Mouse (Mus musculus) ovary, postnatal 36 days (tissue): ENCODE results near the gene Defb25.

Experiments used
- DNase-seq: peaks from one replicate; pipeline ENCODE4 v3.0.0; 2022; ENCODE audit warnings: low spot score, mixed read lengths

The Defb25 gene

DNA sequence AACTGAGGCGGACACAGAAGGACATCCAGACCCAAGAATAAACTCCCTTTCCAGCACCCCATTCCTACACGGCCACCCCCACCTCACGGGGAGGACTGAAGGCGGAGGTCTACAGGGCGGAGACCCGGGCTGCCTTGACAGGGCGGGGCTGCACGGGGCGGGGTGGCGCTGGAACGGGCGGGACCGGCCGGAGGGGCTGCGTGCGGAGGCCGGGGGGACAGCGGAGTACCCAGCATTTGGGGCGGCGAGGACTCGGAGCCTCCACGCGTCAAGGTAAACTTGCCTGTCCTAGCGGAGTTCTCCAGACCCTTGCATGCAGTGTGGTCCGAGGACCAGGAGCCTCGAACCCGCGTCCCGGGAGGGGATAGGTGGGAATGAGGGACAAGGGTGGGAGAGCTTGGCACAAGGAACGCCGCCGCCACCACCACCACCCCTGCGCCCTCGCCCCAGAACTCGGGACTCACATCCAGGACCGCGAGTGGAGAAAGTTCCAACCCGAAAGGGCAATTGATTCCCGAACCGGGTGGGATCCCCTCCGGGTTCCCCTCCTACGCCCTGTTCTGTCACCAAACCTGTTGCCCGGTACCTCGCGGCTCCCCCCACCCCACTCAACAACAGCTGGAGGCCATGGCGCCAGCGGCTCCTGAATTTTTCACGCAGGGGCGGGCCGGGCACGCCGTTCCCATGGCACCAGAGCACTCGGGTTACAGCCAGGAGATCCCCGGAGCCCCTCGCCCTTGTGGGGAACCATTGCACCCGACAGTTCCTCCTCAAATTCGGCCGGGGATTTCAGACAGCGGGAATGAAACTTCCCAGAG, 4.1 kb upstream of the Defb25 start, which contains the start of gene Rem1:
Gene Rem1, plus strand, starts transcription at position 178 of the 818 bp plus-strand sequence.
- peak; percentile 37 for DNase-seq

DNA sequence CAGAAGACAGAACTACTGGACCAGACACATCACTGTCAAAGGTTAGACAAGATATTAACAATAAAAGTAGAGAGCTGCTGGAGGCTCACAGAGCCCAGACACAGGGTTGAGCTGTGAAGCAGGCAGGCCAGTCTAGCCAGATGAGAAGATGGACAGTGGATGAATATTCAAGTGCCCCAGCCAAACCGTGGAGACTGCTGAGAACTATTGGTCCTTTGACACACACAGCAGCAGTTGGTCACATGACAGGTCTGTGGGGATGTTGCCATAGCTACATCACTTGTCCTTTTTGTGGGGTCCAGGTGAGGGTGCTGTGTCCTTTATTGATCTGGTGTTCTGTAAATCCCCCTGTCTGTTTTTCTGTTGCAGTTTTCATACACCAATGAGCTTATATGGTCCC, 2.4 kb upstream of the Defb25 start:
- no peak for DNase-seq

DNA sequence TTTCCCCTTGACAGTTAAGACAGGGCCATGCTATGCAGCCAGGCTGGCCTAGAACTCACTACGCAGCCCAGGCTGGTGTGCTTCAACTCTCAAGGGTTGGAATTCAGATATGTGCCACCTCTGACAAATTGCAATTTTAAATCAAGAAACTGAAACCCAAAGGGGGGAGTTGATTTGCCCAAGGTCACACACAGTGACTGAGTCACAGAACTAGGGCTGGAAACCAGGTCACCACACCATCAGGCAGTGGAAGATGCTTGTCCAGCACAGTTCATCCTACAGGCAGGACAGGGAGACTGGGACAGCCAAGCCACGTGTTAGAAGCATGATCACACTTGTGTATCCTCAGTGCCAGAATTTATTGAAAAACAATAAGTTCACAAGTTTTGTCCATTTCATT, 1.7 kb upstream of the Defb25 start:
- no peak for DNase-seq

DNA sequence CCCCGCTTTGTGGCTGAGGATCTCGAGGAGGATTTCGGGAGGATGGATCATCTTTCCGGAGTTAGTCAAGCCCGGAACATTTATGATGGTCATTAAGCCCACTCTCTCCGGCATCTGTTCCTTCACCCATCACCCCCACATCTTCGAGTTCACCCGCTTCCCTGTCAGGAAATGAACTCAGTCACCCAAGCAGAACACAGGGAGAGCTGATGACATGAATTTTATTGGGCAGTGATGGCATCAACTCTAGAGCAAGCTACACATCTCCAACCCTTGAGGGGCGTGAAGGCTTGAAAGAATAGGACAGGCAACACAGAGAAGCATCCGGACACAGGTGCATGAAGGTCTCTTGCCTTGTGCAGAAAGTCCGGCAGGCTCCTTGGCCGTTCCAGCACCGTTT, 702 bp downstream of the Defb25 start:
- no peak for DNase-seq

DNA sequence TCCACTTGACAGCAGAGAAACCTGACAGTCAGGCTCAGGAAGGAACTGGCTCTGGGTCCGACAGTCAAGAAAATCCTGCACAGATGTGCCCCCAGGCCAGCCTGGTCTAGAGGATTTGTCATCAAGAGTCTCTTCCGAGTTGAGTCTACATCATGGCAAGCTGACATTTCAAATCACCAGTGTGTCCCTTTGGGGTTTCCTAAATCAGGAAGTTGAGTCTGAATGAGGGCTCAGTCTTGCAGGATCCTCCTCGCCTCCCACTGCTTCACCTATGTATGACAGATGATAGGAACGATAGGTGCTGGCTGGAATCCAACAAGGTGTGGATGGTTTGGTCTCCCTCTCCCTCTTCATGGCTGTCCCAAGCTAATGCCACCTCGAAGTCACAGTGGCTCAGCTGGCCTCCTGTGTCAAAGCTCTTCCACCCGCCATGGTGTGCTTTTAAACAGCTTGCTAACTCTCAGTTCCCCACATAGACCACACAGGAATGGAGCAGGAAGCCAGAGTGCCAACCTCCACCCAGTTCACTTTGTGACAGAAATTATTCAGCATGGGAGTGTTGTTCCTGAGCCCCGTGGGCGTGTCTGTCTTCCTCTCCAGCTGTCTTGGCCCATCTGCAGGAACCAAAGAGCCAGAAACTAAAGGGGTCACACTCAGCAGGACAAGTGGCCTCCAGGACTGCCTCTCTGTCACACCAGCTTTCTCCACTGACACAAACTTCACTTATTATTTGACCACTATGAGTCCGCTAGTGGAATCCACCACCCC, 2.3 kb downstream of the Defb25 start:
- no peak for DNase-seq

DNA sequence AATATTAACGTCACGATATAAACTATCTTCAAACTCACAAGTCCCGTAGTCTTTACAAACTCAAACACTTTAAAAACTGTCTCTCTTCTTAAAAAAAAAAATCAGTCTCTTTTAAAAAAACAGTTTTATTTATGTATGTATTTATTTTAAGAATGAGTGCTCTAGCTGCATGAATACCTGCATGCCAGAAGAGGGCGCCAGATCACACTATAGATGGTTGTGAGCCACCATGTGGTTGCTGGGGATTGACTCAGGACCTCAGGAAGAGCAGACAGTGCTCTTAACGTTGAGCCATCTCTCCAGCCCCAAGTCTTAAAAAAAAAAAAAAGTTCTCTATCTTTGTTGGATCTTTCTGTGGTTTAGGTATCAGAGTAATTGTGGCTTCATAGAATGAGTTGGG, 5.5 kb downstream of the Defb25 start:
- DNase-seq: no peak

DNA sequence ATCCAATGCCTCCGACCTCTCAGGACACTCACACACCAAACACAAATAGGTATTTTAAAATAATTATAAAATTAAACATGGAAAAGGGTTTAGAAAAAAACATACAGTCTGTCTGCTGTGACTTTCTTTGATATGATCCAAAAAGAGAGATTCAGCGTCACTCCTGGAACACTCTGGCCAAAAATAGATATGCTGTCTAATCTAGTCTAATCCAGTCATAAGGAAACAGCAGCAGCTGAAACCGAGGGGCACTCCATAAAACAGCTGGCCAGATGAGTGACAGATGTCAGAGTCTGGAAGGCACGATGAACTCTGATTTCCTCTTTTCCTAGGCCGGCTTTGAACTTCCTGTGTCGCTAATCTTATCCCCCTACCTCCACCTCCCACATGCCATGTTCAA, 6.4 kb downstream of the Defb25 start:
- no peak for DNase-seq

DNA sequence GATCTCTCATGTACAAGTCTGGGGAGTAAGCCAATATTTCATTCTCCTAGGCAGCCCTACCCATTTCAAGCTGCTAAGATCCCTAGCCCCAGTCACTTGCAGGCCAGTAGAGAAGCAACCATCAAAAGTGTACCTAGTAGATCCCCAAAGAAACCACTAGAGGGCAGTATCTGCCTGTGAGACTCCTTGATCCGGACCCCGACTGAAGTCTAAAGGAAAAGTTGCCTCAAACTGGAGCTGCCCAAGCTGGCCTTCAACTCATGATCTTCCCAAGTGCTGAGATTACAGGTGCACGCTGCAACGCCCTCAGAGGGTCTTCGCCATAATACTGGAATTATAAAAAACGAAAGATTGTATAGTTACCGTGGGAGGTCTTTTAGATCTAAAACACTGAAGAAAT, 7.3 kb downstream of the Defb25 start:
- peak; percentile 30 for DNase-seq

DNA sequence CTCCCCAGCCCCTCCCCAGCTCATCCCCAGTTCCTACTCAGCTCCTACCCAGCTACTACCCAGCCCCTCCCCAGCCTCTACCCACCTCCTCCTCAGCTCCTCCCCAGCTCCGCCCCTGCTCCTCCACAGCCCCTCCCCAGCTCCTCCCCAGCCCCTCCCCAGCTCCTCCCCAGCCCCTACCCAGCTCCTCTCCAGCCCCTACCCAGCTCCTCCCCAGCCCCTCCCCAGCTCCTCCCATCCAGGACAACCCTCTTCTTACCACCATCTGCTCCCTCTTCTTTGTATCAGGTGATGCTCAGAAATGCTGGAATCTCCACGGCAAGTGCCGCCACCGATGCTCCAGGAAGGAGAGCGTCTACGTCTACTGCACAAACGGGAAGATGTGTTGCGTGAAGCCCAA, 10.7 kb downstream of the Defb25 start:
- DNase-seq: no peak

DNA sequence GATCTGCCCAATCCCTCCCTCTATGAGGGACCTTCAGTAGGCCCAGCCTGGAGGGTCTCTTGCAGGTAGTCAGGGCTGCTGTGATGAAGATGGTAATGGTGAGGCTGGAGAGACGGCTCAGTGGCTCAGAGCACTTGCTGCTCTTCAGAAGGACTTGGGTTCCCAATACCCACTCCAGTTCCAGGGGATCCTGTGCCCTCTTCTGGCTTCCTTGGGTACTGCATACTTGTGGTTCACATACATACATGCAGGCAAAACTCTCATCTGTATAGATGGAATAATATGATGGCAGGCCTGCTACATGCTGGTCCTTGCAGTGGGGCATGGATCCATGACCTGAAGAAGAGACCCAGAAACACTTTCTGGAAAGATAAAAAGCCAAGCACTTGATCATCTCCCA, 14.1 kb downstream of the Defb25 start:
- DNase-seq: no peak

DNA sequence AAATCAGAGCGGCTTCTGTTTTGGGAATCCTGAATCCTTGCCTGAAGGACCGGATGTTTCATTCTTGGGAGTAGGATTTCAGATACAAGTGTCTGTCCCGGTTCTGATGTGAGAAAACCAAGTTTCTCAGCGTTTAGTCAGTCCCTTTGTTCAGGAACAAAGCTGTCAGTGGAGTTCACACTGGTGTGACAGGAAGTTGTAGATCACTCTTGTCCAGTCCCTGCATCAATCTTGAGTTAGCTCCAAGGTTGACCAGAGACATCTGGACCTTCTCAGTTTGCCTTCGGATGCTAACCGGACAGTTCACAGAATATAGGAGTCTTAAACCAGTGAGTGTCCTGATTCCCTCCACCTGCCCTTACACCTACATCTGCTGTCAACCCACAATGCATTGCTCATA, 15.1 kb downstream of the Defb25 start:
- no peak for DNase-seq

DNA sequence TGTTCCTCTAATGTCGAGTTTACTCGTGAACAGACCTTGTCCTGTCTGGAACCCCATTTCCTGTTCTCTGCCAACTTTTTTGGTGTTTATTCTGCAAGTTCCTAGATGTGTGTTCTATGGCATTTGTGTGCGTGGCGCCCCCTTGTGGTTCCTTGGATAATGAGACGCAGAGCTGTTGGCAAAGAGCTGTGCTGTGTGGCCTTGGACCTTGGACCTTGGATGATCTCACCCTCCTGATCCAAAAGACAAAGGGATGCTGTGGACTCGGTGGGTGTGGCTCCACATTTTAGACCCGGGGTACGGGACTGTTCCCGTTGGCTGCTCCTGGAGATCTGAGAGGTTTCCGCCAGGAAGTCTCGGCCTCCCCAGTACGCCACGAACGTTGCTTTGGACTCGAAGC, 18.8 kb downstream of the Defb25 start, which contains the start of gene Defb36:
Gene Defb36, plus strand, starts transcription at position 271 of the 400 bp plus-strand sequence.
- DNase-seq: peak; percentile 56

DNA sequence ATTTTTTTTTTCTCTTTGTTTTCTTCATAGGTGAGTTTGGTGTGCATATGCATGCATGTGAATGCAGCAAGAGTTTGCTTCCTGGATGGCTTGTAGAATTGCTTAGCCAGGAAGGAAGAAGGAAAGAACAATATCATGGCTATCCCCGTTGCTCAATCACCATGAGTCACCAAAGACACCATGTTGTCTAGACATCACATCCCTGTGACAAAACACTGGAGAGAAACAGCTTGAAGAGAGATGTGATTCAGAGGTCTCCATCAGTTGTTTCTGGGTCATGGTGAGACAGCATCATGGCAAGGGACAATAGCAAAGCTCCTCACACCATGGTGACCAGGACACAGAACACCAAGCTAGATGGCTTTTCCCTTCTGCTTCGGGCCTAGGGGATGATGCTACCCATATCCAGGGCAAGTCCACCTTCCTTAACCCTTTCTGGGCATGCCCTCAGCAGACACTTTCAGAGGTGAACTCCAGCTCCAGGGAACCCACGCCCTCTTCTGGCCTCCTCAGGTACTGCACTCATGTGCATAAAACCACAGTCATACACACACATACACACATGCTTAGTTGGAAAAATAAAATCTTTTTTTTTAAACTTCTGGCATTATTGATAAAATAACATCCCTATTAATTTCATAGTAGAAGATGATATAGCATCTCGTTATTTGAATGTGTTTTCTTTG, 21.4 kb downstream of the Defb25 start:
- no peak for DNase-seq

DNA sequence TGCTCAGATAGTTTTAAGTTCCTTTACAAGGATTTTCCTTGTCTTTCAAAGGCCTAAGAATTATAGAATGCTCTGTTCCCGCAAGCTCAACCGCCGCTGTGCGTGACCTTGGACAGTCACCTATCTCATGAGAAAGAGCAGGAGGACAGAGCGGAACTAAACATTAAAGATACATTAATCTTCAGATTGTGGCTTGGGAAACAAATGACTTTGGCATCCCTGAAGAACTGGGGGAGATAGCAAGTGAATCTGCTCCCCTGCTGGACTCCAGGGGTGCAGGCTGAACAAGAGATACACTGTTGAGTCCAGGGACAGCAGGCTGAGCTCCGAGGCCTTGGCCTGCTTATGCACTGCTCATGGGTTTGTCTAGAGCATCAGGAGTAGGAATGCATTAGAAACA, 22.8 kb downstream of the Defb25 start:
- DNase-seq: no peak

DNA sequence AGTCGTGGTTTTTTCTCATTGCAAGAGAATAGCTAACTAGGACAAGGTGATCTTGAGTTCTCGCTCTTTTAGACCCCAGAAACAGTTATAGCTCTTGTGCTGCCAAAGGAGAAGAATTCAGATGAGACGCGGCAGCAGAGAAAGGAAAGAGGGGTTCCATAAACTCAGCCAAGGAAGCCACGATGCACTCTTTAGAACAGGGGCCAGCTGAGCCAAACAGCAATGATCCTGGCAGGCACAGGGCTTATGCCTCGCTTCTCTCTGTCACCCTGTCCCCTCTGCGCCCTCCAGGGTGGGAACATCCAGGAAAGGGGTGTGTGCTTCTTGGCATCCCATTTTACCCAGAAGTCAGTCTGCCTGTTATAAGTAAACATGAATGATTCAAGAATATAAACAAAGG, 23.6 kb downstream of the Defb25 start, which contains the start of gene Defb45:
Gene Defb45, minus strand, starts transcription at position 101 of the 400 bp plus-strand sequence.
- DNase-seq: no peak

DNA sequence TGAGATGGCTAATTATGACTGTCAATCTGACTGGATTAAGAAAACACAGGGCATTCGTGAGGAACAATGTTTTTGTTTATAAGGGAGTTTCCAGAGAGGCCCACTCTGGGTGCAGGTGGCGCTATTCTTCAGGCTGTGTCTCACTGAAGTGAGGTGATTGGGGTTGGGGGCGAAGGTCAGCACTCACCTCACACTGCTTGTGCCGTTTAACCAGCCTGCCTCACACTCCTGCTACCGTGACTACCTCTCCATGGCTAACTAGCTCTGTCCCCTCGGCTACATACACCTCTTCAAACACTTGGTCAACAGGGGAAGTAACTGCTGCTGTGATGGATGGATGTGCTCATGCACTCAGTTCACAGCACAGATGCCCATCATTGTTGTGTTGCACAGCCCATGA, 33.8 kb downstream of the Defb25 start:
- DNase-seq: no peak

DNA sequence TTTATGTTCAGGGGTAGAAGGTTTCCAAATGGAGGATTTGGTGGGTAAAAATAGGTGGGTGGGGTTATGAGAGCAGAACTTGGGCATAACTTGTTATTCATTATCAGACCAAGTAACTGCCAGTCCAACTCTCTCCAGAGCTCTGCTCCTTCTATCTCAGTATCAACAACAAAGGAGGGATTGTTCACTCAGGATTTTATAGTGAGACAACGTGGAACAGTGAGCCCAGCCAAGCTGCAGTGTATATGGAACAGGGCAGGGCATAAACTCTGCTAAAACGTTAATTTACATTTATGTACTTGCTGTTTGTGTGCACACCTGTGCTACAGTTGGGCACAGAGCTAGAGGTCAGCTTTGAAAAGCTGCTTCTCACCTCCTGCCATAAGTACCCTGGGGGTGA, 34.4 kb downstream of the Defb25 start:
- DNase-seq: no peak

DNA sequence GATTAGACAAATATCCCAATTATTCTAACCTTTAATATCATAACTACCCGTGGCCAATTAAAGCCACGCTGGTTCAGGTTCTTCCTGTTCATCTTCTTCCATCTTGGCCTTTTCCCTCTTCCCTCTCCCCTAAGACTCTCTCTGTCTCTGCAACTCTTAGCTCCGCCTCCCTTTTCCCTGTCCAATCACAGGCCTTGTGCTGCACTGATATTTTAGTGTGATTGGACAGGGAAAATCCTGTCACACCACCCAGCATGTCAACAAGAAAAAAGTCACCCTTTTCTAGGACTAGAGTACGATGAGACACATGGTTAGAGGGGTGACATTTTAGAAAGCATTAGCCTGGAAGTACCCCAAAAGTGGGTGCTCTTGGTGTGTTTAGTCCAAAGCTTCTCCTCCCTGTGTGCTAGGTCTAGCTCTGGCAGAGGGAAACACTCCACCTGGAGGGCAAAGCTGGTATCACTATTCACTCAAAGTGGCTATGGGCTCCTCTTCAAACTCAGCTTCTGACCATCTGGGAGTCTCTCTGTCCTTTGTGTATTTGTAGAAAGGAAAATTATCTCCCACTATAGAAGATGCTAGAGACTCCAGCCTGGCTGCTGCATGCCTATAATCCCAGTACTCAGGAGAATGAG, 35.8 kb downstream of the Defb25 start:
- no peak for DNase-seq

DNA sequence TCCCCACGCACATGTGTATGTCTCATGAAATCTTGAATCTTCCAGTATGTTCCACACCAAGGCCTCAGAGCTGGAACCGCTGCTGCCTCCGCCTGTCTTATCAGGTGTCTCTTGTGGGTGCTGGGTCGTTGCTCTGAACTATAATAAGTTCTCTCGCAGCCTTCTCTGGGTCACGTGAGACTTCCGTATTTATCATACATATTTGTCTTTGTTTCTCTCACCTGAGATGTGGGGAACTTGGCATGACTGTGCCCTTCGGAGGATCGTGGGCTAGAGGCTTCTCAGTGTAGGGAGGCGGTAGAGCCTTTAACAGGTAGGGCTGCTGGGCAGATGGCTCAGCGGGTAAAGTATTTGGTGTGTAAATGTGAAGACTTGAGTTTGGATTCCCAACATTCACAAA, 42.2 kb downstream of the Defb25 start:
- DNase-seq: peak; percentile 25

DNA sequence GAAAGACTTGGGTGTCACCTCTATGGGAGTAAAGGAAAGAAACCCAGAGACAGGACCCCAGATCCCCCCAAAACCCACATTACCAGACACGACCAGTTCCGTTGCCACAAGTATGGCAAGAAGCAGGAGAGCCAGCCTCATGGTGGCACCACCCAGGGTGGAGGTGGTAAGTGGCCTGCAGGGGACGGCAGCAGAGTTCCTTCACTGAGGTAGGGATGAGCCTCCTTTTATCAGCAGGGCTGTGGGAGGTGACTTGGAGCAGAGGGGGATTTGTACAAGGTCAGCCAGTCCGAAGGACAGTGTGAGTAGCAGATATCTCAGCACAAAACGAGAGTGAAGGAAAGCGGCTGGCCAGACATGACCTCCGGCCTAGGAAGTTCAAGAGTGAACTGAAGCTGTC, 42.7 kb downstream of the Defb25 start, which contains the start of gene Defb19:
Gene Defb19, minus strand, starts transcription at position 206 of the 400 bp plus-strand sequence.
- DNase-seq: peak; percentile 41

DNA sequence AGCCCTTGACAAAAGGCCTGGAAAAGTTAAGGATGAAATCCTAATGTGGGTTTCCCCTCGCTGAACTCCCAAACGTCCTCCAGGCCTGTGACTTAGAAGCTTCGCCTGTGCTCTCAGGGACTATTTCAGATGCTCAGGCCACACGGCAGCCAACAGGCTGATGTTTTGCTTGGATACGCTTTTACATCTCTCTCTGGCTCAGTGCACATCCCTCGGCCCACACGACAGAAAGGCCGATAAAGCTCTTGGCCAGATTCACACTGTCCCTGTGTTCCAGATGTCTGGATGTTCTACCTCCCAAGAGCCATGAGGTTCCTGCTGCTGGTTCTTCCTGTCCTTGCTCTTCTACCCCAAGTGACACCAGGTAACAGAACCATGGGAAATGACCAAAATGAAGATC, 49.4 kb downstream of the Defb25 start:
- no peak for DNase-seq
